Mouse (Mus musculus) cerebellum, adult 2 months (tissue): Measurements from ENCODE around the gene Wt1.

ENCODE experiments used
- CTCF ChIP-seq: fragments of 200-500 bp; IDR thresholded peaks from 2 replicates; pipeline ENCODE4 v1.5.1; 2011; ENCODE audit warnings: low read depth, mild to moderate bottlenecking, control low read depth, low read length, moderate library complexity, borderline replicate concordance; ENCODE audit not compliant: insufficient read depth
- POLR2A ChIP-seq: fragments of 200-500 bp; IDR thresholded peaks from 2 replicates; pipeline ENCODE4 v1.6.1; 2011; ENCODE audit warnings: low read length, control low read depth, borderline replicate concordance; ENCODE audit not compliant: insufficient read depth

- TF ChIP-seq CTCF = no peak
- TF ChIP-seq POLR2A = no peak
Observed at GRCm38 (mm10) chr2:105132933-105133795, 6.8 kb downstream of the Wt1 start.
